Mouse (Mus musculus): ENCODE measurements at regions not wholly inside any gene's neighbourhood (a gene's known extent, or its start where the extent isn't known, plus 50 kb on each side); places are given as distances from the start of the nearest gene placed in this dataset.

GRCm38 (mm10) chr8:12073311-12073999 lies 205.2 kb upstream of the A230072I06Rik start:
- no peak for DNase-seq (ENCODE audit: low read depth, low spot score)

- no peak for DNase-seq (ENCODE audit: low read depth, low spot score)
These were observed 202.7 kb upstream of the A230072I06Rik start for GRCm38 (mm10) chr8:12075943-12076342.

GRCm38 (mm10) chr8:12076811-12077375 lies 201.7 kb upstream of the A230072I06Rik start:
- DNase-seq (ENCODE audit: low read depth, low spot score) = no peak

GRCm38 (mm10) chr8:12077896-12078295 lies 200.7 kb upstream of the A230072I06Rik start:
- no peak for DNase-seq (ENCODE audit: low read depth, low spot score)

GRCm38 (mm10) chr8:12078679-12079566 lies 199.7 kb upstream of the A230072I06Rik start:
- no peak for DNase-seq (ENCODE audit: low read depth, low spot score)

- no peak for DNase-seq (ENCODE audit: low read depth, low spot score)
These were observed 197.1 kb upstream of the A230072I06Rik start for GRCm38 (mm10) chr8:12081536-12081935.

GRCm38 (mm10) chr8:12087192-12087800 lies 191.3 kb upstream of the A230072I06Rik start:
- no peak for DNase-seq (ENCODE audit: low read depth, low spot score)

GRCm38 (mm10) chr8:12100145-12100544 lies 178.5 kb upstream of the A230072I06Rik start:
- no peak for DNase-seq (ENCODE audit: low read depth, low spot score)

GRCm38 (mm10) chr8:12103296-12103695 lies 175.3 kb upstream of the A230072I06Rik start:
- no peak for DNase-seq (ENCODE audit: low read depth, low spot score)

GRCm38 (mm10) chr8:12105106-12105901 lies 173.3 kb upstream of the A230072I06Rik start:
- DNase-seq (ENCODE audit: low read depth, low spot score) = no peak

GRCm38 (mm10) chr8:12108578-12108977 lies 170.0 kb upstream of the A230072I06Rik start:
- DNase-seq (ENCODE audit: low read depth, low spot score) = no peak

- DNase-seq (ENCODE audit: low read depth, low spot score) = no peak
These were observed 167.0 kb upstream of the A230072I06Rik start for GRCm38 (mm10) chr8:12111626-12112025.

- DNase-seq (ENCODE audit: low read depth, low spot score) = no peak
These were observed 165.6 kb upstream of the A230072I06Rik start for GRCm38 (mm10) chr8:12113023-12113422.

- DNase-seq (ENCODE audit: low read depth, low spot score) = no peak
These were observed 152.1 kb upstream of the A230072I06Rik start for GRCm38 (mm10) chr8:12126374-12127001.

- DNase-seq (ENCODE audit: low read depth, low spot score) = no peak
These were observed 151.4 kb upstream of the A230072I06Rik start for GRCm38 (mm10) chr8:12127106-12127800.

- DNase-seq (ENCODE audit: low read depth, low spot score) = no peak
These were observed 150.7 kb upstream of the A230072I06Rik start for GRCm38 (mm10) chr8:12127801-12128490.

GRCm38 (mm10) chr8:12130591-12130990 lies 148.0 kb upstream of the A230072I06Rik start:
- DNase-seq (ENCODE audit: low read depth, low spot score) = no peak

GRCm38 (mm10) chr8:12134200-12134599 lies 144.4 kb upstream of the A230072I06Rik start:
- no peak for DNase-seq (ENCODE audit: low read depth, low spot score)

- DNase-seq (ENCODE audit: low read depth, low spot score) = no peak
These were observed 143.0 kb upstream of the A230072I06Rik start for GRCm38 (mm10) chr8:12135392-12136177.
